Mouse (Mus musculus): ENCODE results near the gene Prl3c1. TPM values are rescaled to one million over a fixed set of nuclear protein-coding genes. Genes with fewer than 3 reads are reported as not detected.

Prl3c1 gene
- total and polyA plus RNA-seq, 3 experiments, result not detected

- no peaks in the 10 kb centered on the region for H3K36me3 ChIP-seq (ENCODE audit: control insufficient read depth in 1 of 2, insufficient read depth in 2 of 2, low read length in 2 of 2)
- no peaks in the 10 kb centered on the region for H3K27me3 ChIP-seq (ENCODE audit: control insufficient read depth in 1 of 2, insufficient read depth in 2 of 2, low read length in 2 of 2)
- H3K4me3 ChIP-seq (ENCODE audit: control insufficient read depth in 1 of 2, insufficient read depth in 1 of 2, low read depth in 2 of 2, low read length in 2 of 2), result no peak within 1 kb of the TSS
- H3K27ac ChIP-seq (ENCODE audit: control insufficient read depth, low read depth, low read length), result no peak within 1 kb of the TSS
- no peak for TF ChIP-seq E2F4 (IDR thresholded peaks at IDR 0.05; ENCODE audit: borderline replicate concordance, low read depth, low read length)
- TF ChIP-seq MYB (IDR thresholded peaks at IDR 0.05; ENCODE audit: low read depth, low read length), result no peak
- no peak for TF ChIP-seq GABPA (IDR thresholded peaks at IDR 0.05; ENCODE audit: low read depth, low read length)
- TF ChIP-seq MYC (IDR thresholded peaks at IDR 0.05; ENCODE audit: low read depth, low read length), result no peak
- no peak for TF ChIP-seq RAD21 (IDR thresholded peaks at IDR 0.05; ENCODE audit: low read depth, low read length)
- TF ChIP-seq CTCF (IDR thresholded peaks at IDR 0.05 in 2 of 3, conservative IDR thresholded peaks at IDR 0.05 in 1 of 3; ENCODE audit: control insufficient read depth in 1 of 3, insufficient read depth in 1 of 3, low read depth in 2 of 3, low read length in 3 of 3, poor library complexity in 1 of 3, severe bottlenecking in 1 of 3), result no peak
- TF ChIP-seq ZKSCAN1 (IDR thresholded peaks at IDR 0.05; ENCODE audit: low read depth, low read length), result no peak
- no peaks in the 10 kb centered on the region for H3K79me2 ChIP-seq (ENCODE audit: control insufficient read depth, insufficient read depth, low read length, poor library complexity)
- H3K9ac ChIP-seq (ENCODE audit: control insufficient read depth, low read depth, low read length, poor library complexity, severe bottlenecking), result no peak within 1 kb of the TSS
- no peaks in the 10 kb centered on the region for H3K9me3 ChIP-seq (replicated peaks; ENCODE audit: insufficient read depth, low read length)
- H3K4me1 ChIP-seq (ENCODE audit: control insufficient read depth in 1 of 2, insufficient read depth in 2 of 2, low read length in 2 of 2), result no peaks in the 10 kb centered on the region
- DNase-seq (ENCODE audit: low read depth, low spot score), result no peak
Measured at GRCm38 (mm10) chr13:27241547-27241946, 45.1 kb downstream of the Prl3c1 start, which contains the start of gene Prl3b1. Prl3b1 (plus strand) TSS chr13:27241847.

Other genes starting within 250 kb of the Prl3c1 start
- gene Prl, start 139.1 kb upstream of the Prl3c1 start, total RNA-seq (2012; rRNA removed), result not detected in 2 replicates
- not detected for gene Prl, start 139.1 kb upstream of the Prl3c1 start, polyA plus RNA-seq (2012; ENCODE audit: insufficient read depth in 1 of 2, insufficient read length in 2 of 2, low read depth in 1 of 2, low replicate concordance in 2 of 2, missing spikeins in 1 of 2)
- not detected in 2 replicates for gene Prl3d1, start 102.5 kb upstream of the Prl3c1 start, total RNA-seq (2012; rRNA removed)
- not detected for gene Prl3d1, start 102.5 kb upstream of the Prl3c1 start, polyA plus RNA-seq (2012; ENCODE audit: insufficient read depth in 1 of 2, insufficient read length in 2 of 2, low read depth in 1 of 2, low replicate concordance in 2 of 2, missing spikeins in 1 of 2)
- gene Prl3d2, start 75.0 kb upstream of the Prl3c1 start, total RNA-seq (2012; rRNA removed), result not detected in 2 replicates
- not detected for gene Prl3d2, start 75.0 kb upstream of the Prl3c1 start, polyA plus RNA-seq (2012; ENCODE audit: insufficient read depth in 1 of 2, insufficient read length in 2 of 2, low read depth in 1 of 2, low replicate concordance in 2 of 2, missing spikeins in 1 of 2)
- not detected in 2 replicates for gene Prl3d3, start 39.9 kb upstream of the Prl3c1 start, total RNA-seq (2012; rRNA removed)
- gene Prl3d3, start 39.9 kb upstream of the Prl3c1 start, polyA plus RNA-seq (2012; ENCODE audit: insufficient read depth in 1 of 2, insufficient read length in 2 of 2, low read depth in 1 of 2, low replicate concordance in 2 of 2, missing spikeins in 1 of 2), result not detected
- not detected in 2 replicates for gene Prl3b1, start 45.2 kb downstream of the Prl3c1 start, total RNA-seq (2012; rRNA removed)
- gene Prl3b1, start 45.2 kb downstream of the Prl3c1 start, polyA plus RNA-seq (2012; ENCODE audit: insufficient read depth in 1 of 2, insufficient read length in 2 of 2, low read depth in 1 of 2, low replicate concordance in 2 of 2, missing spikeins in 1 of 2), result not detected
- gene Prl3a1, start 62.8 kb downstream of the Prl3c1 start, total RNA-seq (2012; rRNA removed), result not detected in 2 replicates
- not detected for gene Prl3a1, start 62.8 kb downstream of the Prl3c1 start, polyA plus RNA-seq (2012; ENCODE audit: insufficient read depth in 1 of 2, insufficient read length in 2 of 2, low read depth in 1 of 2, low replicate concordance in 2 of 2, missing spikeins in 1 of 2)
- not detected in 2 replicates for gene Prl6a1, start 116.0 kb downstream of the Prl3c1 start, total RNA-seq (2012; rRNA removed)
- not detected for gene Prl6a1, start 116.0 kb downstream of the Prl3c1 start, polyA plus RNA-seq (2012; ENCODE audit: insufficient read depth in 1 of 2, insufficient read length in 2 of 2, low read depth in 1 of 2, low replicate concordance in 2 of 2, missing spikeins in 1 of 2)
- not detected in 2 replicates for gene Prl8a2, start 149.0 kb downstream of the Prl3c1 start, total RNA-seq (2012; rRNA removed)
- gene Prl8a2, start 149.0 kb downstream of the Prl3c1 start, polyA plus RNA-seq (2012; ENCODE audit: insufficient read depth in 1 of 2, insufficient read length in 2 of 2, low read depth in 1 of 2, low replicate concordance in 2 of 2, missing spikeins in 1 of 2), result not detected
- gene Prl2b1, start 194.2 kb downstream of the Prl3c1 start, total RNA-seq (2012; rRNA removed), result not detected in 2 replicates
- gene Prl2b1, start 194.2 kb downstream of the Prl3c1 start, polyA plus RNA-seq (2012; ENCODE audit: insufficient read depth in 1 of 2, insufficient read length in 2 of 2, low read depth in 1 of 2, low replicate concordance in 2 of 2, missing spikeins in 1 of 2), result not detected
- not detected in 2 replicates for gene Prl8a6, start 242.0 kb downstream of the Prl3c1 start, total RNA-seq (2012; rRNA removed)
- not detected for gene Prl8a6, start 242.0 kb downstream of the Prl3c1 start, polyA plus RNA-seq (2012; ENCODE audit: insufficient read depth in 1 of 2, insufficient read length in 2 of 2, low read depth in 1 of 2, low replicate concordance in 2 of 2, missing spikeins in 1 of 2)